Mouse (Mus musculus): Measurements from ENCODE around the gene Swt1. TPM values are rescaled to one million over a fixed set of nuclear protein-coding genes. Genes with fewer than 3 reads are reported as not detected.
"Not testable (repeated sequence)": the region's sequence is repeated elsewhere in the genome, so short reads cannot be mapped to it uniquely, and the experiment has no call there.

Swt1 gene
- polyA plus RNA-seq (2014; fragmentation: Nextera tagmentation; extraction: Ambion mirVana) = 19.6 and 27.7 TPM in 2 replicates

DNA sequence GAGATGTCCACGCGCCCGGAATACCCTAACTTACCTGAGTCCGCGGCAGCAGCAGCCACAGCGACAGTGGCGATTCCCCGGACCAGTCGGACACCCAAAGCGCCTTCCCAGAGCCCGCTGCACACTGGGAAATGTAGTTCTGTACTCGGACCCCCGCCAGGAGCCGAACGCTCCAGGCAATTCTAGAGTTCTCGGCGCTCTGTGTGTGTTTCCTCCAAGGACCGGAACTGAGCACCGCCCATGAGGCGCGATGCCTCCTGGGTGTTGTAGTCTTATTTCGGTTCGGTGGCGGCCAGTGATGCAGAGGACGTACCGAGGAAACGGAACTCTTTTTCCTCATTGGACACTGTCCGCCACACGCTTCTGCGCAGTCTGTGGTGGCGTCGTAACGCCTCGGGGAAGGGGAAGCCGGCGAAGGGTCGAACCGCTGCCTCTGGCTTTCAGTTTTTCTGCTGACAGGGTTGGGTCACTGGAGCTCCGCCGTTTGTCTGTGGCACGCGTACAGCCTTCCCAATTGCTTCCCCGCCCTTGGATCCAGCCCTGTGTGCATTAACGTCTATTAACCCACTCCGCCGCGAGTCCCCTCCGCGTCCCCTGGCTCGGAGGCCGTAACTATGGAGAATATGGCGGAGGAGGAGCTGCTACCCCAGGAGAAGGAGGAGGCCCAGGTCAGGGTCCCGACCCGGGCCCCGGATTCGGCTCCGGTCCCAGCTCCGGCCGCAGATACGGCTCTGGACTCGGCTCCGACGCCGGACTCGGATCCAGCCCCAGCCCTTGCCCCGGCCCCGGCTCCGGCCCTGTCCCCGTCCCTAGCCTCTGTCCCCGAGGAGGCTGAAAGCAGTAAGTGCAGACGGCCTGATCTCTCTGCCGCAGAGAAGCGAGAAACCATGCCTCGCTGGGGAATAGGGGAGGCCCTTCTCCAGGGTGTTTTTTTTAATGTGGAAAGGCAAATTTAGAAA, at the start of gene Swt1, which contains the start of gene Trmt1l:
Gene Swt1, minus strand, starts transcription at position 193 of the 959 bp plus-strand sequence.
Gene Trmt1l, plus strand, starts transcription at position 280 of the 959 bp plus-strand sequence.
- Histone ChIP-seq H3K4me2 (peak within 1 kb of the TSS; percentile 59), H3K9me3 (replicated peaks; ENCODE audit: control insufficient read depth, low read length) (no peaks in the 10 kb centered on the region), H3K4me3 (ENCODE audit: low read depth, low read length) (peak within 1 kb of the TSS; percentile 92), H3K27ac (ENCODE audit: low read depth, low read length) (peak within 1 kb of the TSS; percentile 95), H3K4me1 (ENCODE audit: control insufficient read depth, insufficient read depth, low read length) (peaks cover 5% of the 10 kb centered on the region; the same call in 1 of the 2 replicates), H3K27me3 (ENCODE audit: control insufficient read depth, insufficient read depth, low read length) (no peaks in the 10 kb centered on the region), H3K36me3 (ENCODE audit: control insufficient read depth, insufficient read depth, low read length) (no peaks in the 10 kb centered on the region), H3K9ac (ENCODE audit: low read depth, low read length) (peak within 1 kb of the TSS; percentile 94)
- WGBS (ENCODE audit: insufficient replicate concordance) = under 1% methylated on average over 73 of the region's 74 CpGs
- peak; percentile 100 for ATAC-seq (replicated peaks; ENCODE audit: insufficient number of reproducible peaks, low FRiP score, low TSS enrichment)

DNA sequence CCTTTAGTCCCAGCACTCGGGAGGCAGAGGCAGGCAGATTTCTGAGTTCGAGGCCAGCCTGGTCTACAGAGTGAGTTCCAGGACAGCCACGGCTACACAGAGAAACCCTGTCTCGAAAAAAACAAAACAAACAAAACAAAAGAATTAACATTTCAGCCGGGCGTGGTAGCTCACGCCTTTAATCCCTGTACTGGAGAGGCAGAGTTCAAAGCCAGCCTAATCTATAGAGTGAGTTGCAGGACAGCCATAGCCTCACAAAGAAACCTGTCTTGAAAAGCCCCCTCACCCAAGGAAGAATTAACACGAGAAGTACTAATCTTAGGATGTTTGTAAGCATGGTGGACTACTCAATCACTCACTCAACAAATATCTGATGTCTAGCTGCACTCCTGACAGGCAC, 44.1 kb upstream of the Swt1 start:
- not testable (repeated sequence) for H3K4me2 ChIP-seq; H3K9me3 ChIP-seq (replicated peaks; ENCODE audit: control insufficient read depth, low read length); H3K27me3 ChIP-seq (ENCODE audit: control insufficient read depth, insufficient read depth, low read length); H3K9ac ChIP-seq (ENCODE audit: low read depth, low read length); ATAC-seq (replicated peaks; ENCODE audit: insufficient number of reproducible peaks, low FRiP score, low TSS enrichment); H3K4me3 ChIP-seq (ENCODE audit: low read depth, low read length); H3K27ac ChIP-seq (ENCODE audit: low read depth, low read length); H3K4me1 ChIP-seq (ENCODE audit: control insufficient read depth, insufficient read depth, low read length)
- WGBS (ENCODE audit: insufficient replicate concordance) = 92% methylated on average over 8 of the region's 8 CpGs
- peaks cover 41% of the 10 kb centered on the region for H3K36me3 ChIP-seq (ENCODE audit: control insufficient read depth, insufficient read depth, low read length)

DNA sequence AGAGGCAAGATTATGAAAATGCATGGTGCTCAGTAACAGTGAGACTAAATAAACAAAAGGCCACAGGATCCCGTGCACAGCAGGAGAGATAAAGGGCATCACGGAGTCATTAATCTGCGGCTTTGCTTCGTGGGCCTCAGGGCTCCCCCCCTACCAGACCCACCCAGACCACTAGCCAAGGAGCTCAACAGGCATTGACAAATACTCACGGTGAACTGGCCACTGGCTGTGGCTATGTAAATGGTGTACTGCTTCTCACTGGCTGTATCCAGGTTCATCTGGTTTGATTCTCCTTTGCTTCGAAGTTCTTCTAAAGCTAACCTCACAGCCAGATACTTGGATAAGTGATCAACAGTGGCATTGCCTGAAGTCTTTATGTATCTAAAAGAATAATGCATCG, 43.2 kb upstream of the Swt1 start:
- H3K27me3 ChIP-seq (ENCODE audit: control insufficient read depth, insufficient read depth, low read length) = no peaks in the 10 kb centered on the region
- peaks cover 36% of the 10 kb centered on the region for H3K36me3 ChIP-seq (ENCODE audit: control insufficient read depth, insufficient read depth, low read length)
- ATAC-seq (replicated peaks; ENCODE audit: insufficient number of reproducible peaks, low FRiP score, low TSS enrichment) = no peak
- H3K27ac ChIP-seq (ENCODE audit: low read depth, low read length) = no peak overlapping the region
- no peak overlapping the region for H3K9ac ChIP-seq (ENCODE audit: low read depth, low read length)
- no peaks in the 10 kb centered on the region for H3K9me3 ChIP-seq (replicated peaks; ENCODE audit: control insufficient read depth, low read length)
- no peak overlapping the region for H3K4me2 ChIP-seq
- H3K4me3 ChIP-seq (ENCODE audit: low read depth, low read length) = no peak overlapping the region
- no peaks in the 10 kb centered on the region for H3K4me1 ChIP-seq (ENCODE audit: control insufficient read depth, insufficient read depth, low read length)
- WGBS (ENCODE audit: insufficient replicate concordance) = 71% methylated on average over 7 of the region's 7 CpGs

DNA sequence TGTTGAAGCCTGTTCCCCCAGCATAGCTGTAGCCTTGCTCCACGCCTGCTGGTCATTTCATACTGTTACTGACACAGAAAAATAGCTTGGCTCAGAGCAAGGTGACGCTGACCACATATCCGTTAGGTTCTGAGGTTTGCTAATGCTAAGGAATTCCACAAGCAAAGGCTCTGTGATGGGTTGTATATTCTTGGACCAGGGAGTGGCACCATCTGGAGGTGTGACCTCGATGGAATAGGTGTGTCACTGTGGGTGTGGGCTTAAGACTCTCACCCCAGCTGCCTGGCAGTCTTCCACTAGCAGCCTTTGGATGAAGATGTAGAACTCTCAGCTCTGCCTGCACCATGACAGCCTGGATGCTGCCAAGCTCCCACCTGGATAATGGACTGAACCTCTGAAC, 38.3 kb upstream of the Swt1 start:
- Histone ChIP-seq H3K36me3 (ENCODE audit: control insufficient read depth, insufficient read depth, low read length) (peaks cover 10% of the 10 kb centered on the region), H3K4me3 (ENCODE audit: low read depth, low read length) (no peak overlapping the region), H3K27ac (ENCODE audit: low read depth, low read length) (no peak overlapping the region), H3K9ac (ENCODE audit: low read depth, low read length) (no peak overlapping the region), H3K27me3 (ENCODE audit: control insufficient read depth, insufficient read depth, low read length) (no peaks in the 10 kb centered on the region), H3K4me1 (ENCODE audit: control insufficient read depth, insufficient read depth, low read length) (peaks cover 3% of the 10 kb centered on the region; the same call in 1 of the 2 replicates), H3K9me3 (replicated peaks; ENCODE audit: control insufficient read depth, low read length) (no peaks in the 10 kb centered on the region), H3K4me2 (no peak overlapping the region)
- WGBS (ENCODE audit: insufficient replicate concordance) = 84% methylated on average over 4 of the region's 4 CpGs
- no peak for ATAC-seq (replicated peaks; ENCODE audit: insufficient number of reproducible peaks, low FRiP score, low TSS enrichment)

DNA sequence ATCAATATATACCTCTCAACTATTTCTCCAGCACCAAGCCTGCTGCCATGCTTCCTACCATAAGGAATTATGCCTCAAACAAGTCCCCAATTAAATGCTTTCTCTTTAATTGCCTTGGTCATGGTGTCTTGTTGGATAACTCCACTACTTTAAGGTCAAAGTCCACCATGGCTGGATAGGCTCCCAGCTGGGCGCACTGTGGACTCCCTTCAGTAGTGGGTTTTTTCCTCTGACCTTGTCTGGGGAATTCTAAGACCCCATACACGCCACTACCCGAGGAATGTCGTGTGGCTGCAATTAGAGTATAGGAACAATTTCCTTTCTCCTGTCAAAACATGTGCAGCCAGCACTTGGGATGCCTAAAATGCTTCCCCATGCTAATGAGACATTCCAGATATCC, 36.7 kb upstream of the Swt1 start:
- WGBS (ENCODE audit: insufficient replicate concordance) = 42% methylated on average over 4 of the region's 4 CpGs
- ATAC-seq (replicated peaks; ENCODE audit: insufficient number of reproducible peaks, low FRiP score, low TSS enrichment) = no peak
- no peak overlapping the region for H3K27ac ChIP-seq (ENCODE audit: low read depth, low read length)
- no peak overlapping the region for H3K4me3 ChIP-seq (ENCODE audit: low read depth, low read length)
- H3K4me2 ChIP-seq = no peak overlapping the region
- no peaks in the 10 kb centered on the region for H3K27me3 ChIP-seq (ENCODE audit: control insufficient read depth, insufficient read depth, low read length)
- no peak overlapping the region for H3K9ac ChIP-seq (ENCODE audit: low read depth, low read length)
- H3K9me3 ChIP-seq (replicated peaks; ENCODE audit: control insufficient read depth, low read length) = no peaks in the 10 kb centered on the region
- H3K4me1 ChIP-seq (ENCODE audit: control insufficient read depth, insufficient read depth, low read length) = peaks cover 3% of the 10 kb centered on the region; the same call in 1 of the 2 replicates
- peaks cover 8% of the 10 kb centered on the region; the same call in 1 of the 2 replicates for H3K36me3 ChIP-seq (ENCODE audit: control insufficient read depth, insufficient read depth, low read length)

DNA sequence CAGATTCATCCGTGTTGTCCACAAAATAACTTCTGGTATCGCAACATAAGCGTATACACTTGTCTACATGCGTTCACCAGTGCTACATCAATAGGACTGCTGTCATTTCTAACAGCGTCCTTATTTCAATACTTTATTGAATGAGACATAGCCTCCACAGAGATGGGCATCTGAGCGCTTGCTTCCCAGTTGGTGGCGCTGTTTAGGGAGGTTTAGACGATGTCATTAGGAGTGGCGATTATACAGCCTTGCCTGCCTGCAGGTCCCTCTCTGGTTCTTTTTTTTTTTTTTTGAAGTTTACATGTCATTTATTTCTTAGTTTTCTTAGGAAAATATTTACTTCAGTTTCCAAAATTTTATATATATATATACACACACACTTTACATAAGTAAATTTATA, 33.0 kb upstream of the Swt1 start:
- no peak overlapping the region for H3K27ac ChIP-seq (ENCODE audit: low read depth, low read length)
- H3K27me3 ChIP-seq (ENCODE audit: control insufficient read depth, insufficient read depth, low read length) = no peaks in the 10 kb centered on the region
- peaks cover 8% of the 10 kb centered on the region; the same call in 1 of the 2 replicates for H3K36me3 ChIP-seq (ENCODE audit: control insufficient read depth, insufficient read depth, low read length)
- H3K4me1 ChIP-seq (ENCODE audit: control insufficient read depth, insufficient read depth, low read length) = peaks cover 3% of the 10 kb centered on the region; the same call in 1 of the 2 replicates
- no peak overlapping the region for H3K4me3 ChIP-seq (ENCODE audit: low read depth, low read length)
- H3K9me3 ChIP-seq (replicated peaks; ENCODE audit: control insufficient read depth, low read length) = no peaks in the 10 kb centered on the region
- 78% methylated on average over 9 of the region's 9 CpGs for WGBS (ENCODE audit: insufficient replicate concordance)
- no peak for ATAC-seq (replicated peaks; ENCODE audit: insufficient number of reproducible peaks, low FRiP score, low TSS enrichment)
- no peak overlapping the region for H3K9ac ChIP-seq (ENCODE audit: low read depth, low read length)
- no peak overlapping the region for H3K4me2 ChIP-seq

DNA sequence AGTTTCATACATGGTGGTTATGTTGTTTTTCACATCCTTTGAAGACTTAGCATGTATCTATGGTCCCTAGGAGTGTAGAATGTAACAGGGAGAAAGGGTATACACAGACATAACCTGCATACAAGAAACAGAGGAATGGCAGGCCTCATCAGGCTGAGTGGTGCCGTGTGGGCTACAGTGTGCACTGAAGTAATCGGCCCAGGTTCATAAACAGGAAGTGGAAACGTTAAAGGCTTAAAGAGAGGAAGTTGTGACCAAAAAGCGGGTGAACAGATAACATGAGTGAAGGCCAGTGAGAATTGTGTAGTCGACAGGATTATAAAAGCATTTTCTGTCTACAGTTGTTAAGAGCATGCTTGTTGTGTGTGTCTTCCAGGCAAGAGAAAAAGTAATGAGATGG, 28.8 kb upstream of the Swt1 start:
- no peaks in the 10 kb centered on the region for H3K4me1 ChIP-seq (ENCODE audit: control insufficient read depth, insufficient read depth, low read length)
- H3K27ac ChIP-seq (ENCODE audit: low read depth, low read length) = no peak overlapping the region
- no peaks in the 10 kb centered on the region for H3K27me3 ChIP-seq (ENCODE audit: control insufficient read depth, insufficient read depth, low read length)
- H3K9me3 ChIP-seq (replicated peaks; ENCODE audit: control insufficient read depth, low read length) = no peaks in the 10 kb centered on the region
- H3K4me2 ChIP-seq = no peak overlapping the region
- peaks cover 28% of the 10 kb centered on the region for H3K36me3 ChIP-seq (ENCODE audit: control insufficient read depth, insufficient read depth, low read length)
- H3K9ac ChIP-seq (ENCODE audit: low read depth, low read length) = no peak overlapping the region
- H3K4me3 ChIP-seq (ENCODE audit: low read depth, low read length) = no peak overlapping the region
- ATAC-seq (replicated peaks; ENCODE audit: insufficient number of reproducible peaks, low FRiP score, low TSS enrichment) = no peak
- WGBS (ENCODE audit: insufficient replicate concordance) = 65% methylated on average over 5 of the region's 5 CpGs

DNA sequence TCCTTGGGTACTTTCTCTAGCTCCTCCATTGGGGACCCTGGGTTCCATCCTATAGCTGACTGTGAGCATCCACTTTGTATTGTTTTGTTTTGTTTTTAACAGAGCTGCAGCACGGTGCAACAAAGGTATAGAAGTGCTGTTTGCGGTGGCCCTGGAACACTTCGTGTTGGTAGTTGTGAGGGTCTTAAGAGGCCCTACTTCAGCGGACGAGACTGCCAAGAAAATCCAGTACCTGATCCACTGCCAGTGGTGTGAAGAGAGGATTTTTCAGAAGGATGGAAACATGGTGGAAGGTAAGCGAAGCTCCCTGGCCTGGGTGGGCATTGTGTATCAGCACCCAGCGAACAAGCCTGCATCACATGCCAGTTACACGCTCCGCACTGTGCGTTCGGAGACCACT, 23.7 kb upstream of the Swt1 start:
- Histone ChIP-seq H3K27me3 (ENCODE audit: control insufficient read depth, insufficient read depth, low read length) (no peaks in the 10 kb centered on the region), H3K4me3 (ENCODE audit: low read depth, low read length) (no peak overlapping the region), H3K9ac (ENCODE audit: low read depth, low read length) (no peak overlapping the region), H3K36me3 (ENCODE audit: control insufficient read depth, insufficient read depth, low read length) (peaks cover 43% of the 10 kb centered on the region), H3K4me1 (ENCODE audit: control insufficient read depth, insufficient read depth, low read length) (no peaks in the 10 kb centered on the region), H3K9me3 (replicated peaks; ENCODE audit: control insufficient read depth, low read length) (no peaks in the 10 kb centered on the region), H3K4me2 (no peak overlapping the region), H3K27ac (ENCODE audit: low read depth, low read length) (no peak overlapping the region)
- ATAC-seq (replicated peaks; ENCODE audit: insufficient number of reproducible peaks, low FRiP score, low TSS enrichment) = no peak
- WGBS (ENCODE audit: insufficient replicate concordance) = 95% methylated on average over 11 of the region's 11 CpGs

All from heart, embryonic 11.5 days (tissue).